Mouse (Mus musculus): Measurements from ENCODE around the gene Tmem121. TPM values are rescaled to one million over a fixed set of nuclear protein-coding genes. Genes with fewer than 3 reads are reported as not detected.

The Tmem121 gene
- polyA plus RNA-seq, 1 experiment from 2014 or later: 2.1 TPM

DNA sequence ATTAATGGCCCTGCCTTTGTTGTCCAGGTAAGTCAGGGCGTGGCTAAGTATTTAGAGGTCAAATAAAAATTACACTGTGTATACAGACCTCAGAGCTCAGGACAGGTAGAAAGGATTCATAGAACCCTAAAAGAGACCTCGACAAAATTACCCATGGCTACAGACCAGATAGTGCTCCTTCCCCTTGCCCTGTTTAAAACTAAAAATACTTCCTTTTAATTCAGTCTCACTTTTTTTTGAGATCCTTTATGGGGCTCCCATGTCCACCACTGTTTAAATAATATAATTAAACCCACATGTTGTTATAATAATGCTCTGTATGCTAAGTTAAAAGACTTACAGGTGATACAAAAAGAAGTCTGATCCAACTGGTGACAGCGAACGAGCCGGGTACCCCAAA lies 26.0 kb downstream of the Tmem121 start:
- no peak overlapping the region for H3K27ac ChIP-seq (ENCODE audit: poor library complexity, severe bottlenecking)
- 79% methylated on average over 5 of the region's 5 CpGs for WGBS
- ATAC-seq (ENCODE audit: insufficient number of reproducible peaks, low FRiP score): no peak
- H3K36me3 ChIP-seq: no peaks in the 10 kb centered on the region
- H3K27me3 ChIP-seq (replicated peaks): peaks cover 9% of the 10 kb centered on the region
- no peaks in the 10 kb centered on the region for H3K4me1 ChIP-seq (replicated peaks)
- no peak overlapping the region for H3K4me2 ChIP-seq
- H3K9ac ChIP-seq: no peak overlapping the region
- H3K4me3 ChIP-seq: no peak overlapping the region
- H3K9me3 ChIP-seq (replicated peaks): no peaks in the 10 kb centered on the region

DNA sequence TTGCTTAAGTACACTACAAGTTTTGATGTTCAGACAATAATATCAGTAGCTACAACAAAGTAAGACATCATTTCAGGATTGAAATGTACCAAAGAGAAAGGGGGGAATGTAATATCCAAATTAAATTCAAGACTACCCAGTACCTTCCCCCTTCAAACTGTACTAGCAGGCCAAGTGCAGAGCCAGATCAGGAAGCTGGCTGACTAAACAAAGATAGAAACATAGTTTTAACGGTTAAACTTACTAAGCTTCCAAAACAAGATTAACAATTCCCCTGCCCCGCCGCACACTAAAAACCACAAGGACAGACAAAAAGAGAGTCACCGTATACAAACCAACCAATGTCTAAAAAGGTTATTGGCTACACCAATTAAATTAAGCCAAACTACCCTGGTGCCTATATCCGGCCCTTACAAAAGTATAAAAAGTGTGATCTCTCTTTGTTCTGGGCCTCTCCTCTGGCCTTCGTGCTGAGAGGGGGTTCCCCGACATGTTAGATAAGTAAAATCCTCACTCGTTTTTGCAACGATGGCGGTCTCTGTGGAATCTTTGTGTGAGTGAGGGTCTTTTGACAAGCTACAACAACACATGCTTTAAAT lies 26.7 kb downstream of the Tmem121 start:
- no peak overlapping the region for H3K27ac ChIP-seq (ENCODE audit: poor library complexity, severe bottlenecking)

DNA sequence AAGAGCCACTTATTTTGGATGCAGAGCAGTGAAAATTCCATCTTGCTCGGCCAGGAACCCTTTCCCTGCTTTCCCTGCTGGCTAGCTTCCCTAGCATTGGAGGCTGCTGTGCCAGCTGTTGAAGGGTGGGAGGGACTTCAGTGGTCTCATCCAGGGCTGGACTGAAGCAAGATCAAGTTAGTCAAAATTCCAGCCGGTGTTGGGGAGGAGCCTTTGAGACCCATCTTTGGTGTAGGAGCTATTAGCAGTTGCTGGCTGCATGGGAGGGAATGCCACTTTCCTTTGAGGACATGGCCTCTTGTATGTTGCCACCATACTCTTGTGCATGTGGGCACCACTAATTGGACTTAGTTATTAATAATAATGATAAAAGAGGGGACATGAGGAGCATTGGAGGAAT lies 27.5 kb downstream of the Tmem121 start:
- Histone ChIP-seq H3K4me1 (replicated peaks) (no peaks in the 10 kb centered on the region), H3K27me3 (replicated peaks) (peaks cover 9% of the 10 kb centered on the region), H3K9me3 (replicated peaks) (no peaks in the 10 kb centered on the region), H3K27ac (ENCODE audit: poor library complexity, severe bottlenecking) (no peak overlapping the region), H3K36me3 (no peaks in the 10 kb centered on the region), H3K4me3 (no peak overlapping the region), H3K4me2 (no peak overlapping the region), H3K9ac (no peak overlapping the region)
- whole genome bisulfite sequencing: 61% methylated on average over 2 of the region's 2 CpGs
- no peak for ATAC-seq (ENCODE audit: insufficient number of reproducible peaks, low FRiP score)

More for the DNA sequence above, 26.7 kb downstream of the Tmem121 start:
- no peaks in the 10 kb centered on the region for H3K9me3 ChIP-seq (replicated peaks)
- no peak for ATAC-seq (ENCODE audit: insufficient number of reproducible peaks, low FRiP score)
- 74% methylated on average over 10 of the region's 10 CpGs for WGBS
- H3K4me3 ChIP-seq: no peak overlapping the region
- no peak overlapping the region for H3K4me2 ChIP-seq
- H3K4me1 ChIP-seq (replicated peaks): no peaks in the 10 kb centered on the region
- H3K36me3 ChIP-seq: no peaks in the 10 kb centered on the region
- H3K27me3 ChIP-seq (replicated peaks): peaks cover 9% of the 10 kb centered on the region
- no peak overlapping the region for H3K9ac ChIP-seq

DNA sequence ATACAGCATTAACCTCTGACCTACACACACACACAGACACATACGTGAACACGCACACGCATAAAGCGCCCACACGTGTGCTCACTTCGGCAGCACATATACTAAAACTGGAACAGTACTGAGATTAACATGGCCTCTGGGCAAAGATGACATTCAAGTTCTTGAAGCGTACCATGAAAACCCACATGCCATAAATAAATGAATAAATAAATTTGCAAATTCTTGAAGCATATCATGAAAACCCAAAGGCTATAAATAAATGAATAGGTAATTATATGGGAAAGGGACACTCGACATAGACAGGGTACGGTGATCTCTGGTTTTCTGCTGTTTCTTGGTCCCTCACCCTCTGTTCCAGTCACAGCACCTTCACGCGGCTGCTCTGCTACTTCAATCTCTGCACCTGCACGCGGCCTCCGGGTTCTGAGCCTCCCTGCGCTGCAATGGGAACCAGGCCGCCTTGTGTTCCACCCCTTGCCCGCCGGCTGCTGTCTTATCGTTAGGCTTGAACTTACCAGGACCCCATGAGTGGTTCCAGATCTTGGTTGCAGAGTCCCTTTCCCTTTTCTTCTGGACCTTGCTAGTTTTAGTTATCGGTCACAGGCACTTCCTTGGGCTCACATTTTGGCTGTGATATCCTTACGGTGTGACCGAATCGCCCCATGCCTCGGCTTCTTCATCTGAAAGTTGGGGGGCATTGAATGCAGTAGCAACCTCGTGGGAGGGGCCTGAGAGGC lies 28.5 kb downstream of the Tmem121 start:
- Histone ChIP-seq H3K27me3 (replicated peaks) (peaks cover 9% of the 10 kb centered on the region), H3K36me3 (no peaks in the 10 kb centered on the region), H3K4me1 (replicated peaks) (no peaks in the 10 kb centered on the region), H3K4me3 (no peak overlapping the region), H3K9ac (no peak overlapping the region), H3K4me2 (no peak overlapping the region), H3K27ac (ENCODE audit: poor library complexity, severe bottlenecking) (no peak overlapping the region), H3K9me3 (replicated peaks) (no peaks in the 10 kb centered on the region)
- WGBS: 80% methylated on average over 25 of the region's 25 CpGs
- ATAC-seq (ENCODE audit: insufficient number of reproducible peaks, low FRiP score): no peak

DNA sequence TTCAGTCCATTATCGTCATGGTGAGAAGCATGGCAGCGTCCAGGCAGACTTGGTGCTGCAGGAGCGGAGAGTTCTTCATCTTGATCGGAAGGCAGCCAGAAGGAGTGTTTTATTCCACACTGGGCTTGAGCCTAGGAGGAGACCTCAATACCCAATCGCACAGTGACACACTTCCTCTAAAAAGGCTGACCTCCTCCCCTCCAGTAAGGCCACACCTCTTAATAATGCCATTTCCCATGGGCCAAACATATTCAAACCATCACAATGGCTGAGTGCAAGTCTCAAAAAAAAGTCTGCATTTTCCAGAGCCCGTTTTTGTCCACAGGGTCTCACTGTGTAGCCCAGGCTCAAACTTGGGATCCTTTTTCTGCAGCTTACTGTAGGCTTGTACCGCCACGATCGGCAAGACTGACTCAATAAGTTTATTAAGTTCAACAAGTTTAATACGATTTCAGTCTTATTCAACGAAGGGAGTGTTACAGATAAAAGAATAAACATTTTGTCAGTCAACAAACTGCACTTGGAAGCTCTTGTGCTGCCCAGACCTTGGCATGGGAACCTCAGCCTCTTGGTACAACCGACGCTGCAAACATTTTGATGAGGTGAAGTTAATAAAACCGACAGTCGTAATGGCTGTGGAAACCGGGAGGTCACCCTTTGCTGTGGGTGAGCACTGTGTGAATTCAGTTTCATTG lies 29.4 kb downstream of the Tmem121 start:
- Histone ChIP-seq H3K4me3 (no peak overlapping the region), H3K4me1 (replicated peaks) (no peaks in the 10 kb centered on the region), H3K4me2 (no peak overlapping the region), H3K27me3 (replicated peaks) (peaks cover 9% of the 10 kb centered on the region), H3K36me3 (no peaks in the 10 kb centered on the region), H3K9ac (no peak overlapping the region), H3K27ac (ENCODE audit: poor library complexity, severe bottlenecking) (no peak overlapping the region), H3K9me3 (replicated peaks) (no peaks in the 10 kb centered on the region)
- ATAC-seq (ENCODE audit: insufficient number of reproducible peaks, low FRiP score): no peak
- WGBS: 77% methylated on average over 16 of the region's 16 CpGs

DNA sequence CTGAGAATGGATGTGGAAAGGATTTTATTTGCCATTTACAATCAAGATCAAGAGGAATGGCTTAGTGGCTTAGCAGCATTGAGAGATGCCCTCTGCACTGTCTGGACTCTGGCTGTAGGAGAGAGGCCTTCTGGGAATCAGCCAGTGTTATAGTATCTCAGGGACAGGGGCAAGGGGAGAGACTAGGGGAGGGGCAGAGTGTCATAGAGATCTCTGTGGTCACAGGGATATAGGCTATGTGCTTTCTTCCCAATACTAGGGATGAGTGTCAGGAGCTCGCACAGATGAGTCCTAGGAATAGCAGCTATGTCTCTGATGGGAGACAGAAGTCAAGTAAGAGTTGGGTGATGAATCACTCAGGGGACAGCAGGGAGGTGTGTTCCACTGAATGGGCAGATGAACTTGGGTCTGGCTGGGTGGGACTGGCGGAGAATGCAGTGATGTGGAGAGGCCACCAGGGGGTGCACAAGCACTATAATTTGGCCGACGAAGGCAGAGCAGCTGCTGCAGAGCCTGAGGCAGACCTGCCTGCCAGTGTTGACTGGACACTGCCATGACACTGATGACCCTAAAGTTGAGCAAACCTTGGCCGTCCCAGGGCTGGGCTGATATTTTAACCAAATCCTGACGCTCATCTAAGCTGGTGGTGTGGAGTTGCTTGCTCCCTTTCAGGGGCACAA lies 30.1 kb downstream of the Tmem121 start:
- no peak overlapping the region for H3K4me2 ChIP-seq
- H3K36me3 ChIP-seq: no peaks in the 10 kb centered on the region
- 10% methylated on average over 6 of the region's 6 CpGs for WGBS
- no peak overlapping the region for H3K9ac ChIP-seq
- peaks cover 9% of the 10 kb centered on the region for H3K27me3 ChIP-seq (replicated peaks)
- H3K9me3 ChIP-seq (replicated peaks): no peaks in the 10 kb centered on the region
- no peaks in the 10 kb centered on the region for H3K4me1 ChIP-seq (replicated peaks)
- 0 out of 2 replicates have a peak, but pooled peaks have one; percentile 51 for ATAC-seq (ENCODE audit: insufficient number of reproducible peaks, low FRiP score)
- H3K27ac ChIP-seq (ENCODE audit: poor library complexity, severe bottlenecking): no peak overlapping the region
- H3K4me3 ChIP-seq: no peak overlapping the region

DNA sequence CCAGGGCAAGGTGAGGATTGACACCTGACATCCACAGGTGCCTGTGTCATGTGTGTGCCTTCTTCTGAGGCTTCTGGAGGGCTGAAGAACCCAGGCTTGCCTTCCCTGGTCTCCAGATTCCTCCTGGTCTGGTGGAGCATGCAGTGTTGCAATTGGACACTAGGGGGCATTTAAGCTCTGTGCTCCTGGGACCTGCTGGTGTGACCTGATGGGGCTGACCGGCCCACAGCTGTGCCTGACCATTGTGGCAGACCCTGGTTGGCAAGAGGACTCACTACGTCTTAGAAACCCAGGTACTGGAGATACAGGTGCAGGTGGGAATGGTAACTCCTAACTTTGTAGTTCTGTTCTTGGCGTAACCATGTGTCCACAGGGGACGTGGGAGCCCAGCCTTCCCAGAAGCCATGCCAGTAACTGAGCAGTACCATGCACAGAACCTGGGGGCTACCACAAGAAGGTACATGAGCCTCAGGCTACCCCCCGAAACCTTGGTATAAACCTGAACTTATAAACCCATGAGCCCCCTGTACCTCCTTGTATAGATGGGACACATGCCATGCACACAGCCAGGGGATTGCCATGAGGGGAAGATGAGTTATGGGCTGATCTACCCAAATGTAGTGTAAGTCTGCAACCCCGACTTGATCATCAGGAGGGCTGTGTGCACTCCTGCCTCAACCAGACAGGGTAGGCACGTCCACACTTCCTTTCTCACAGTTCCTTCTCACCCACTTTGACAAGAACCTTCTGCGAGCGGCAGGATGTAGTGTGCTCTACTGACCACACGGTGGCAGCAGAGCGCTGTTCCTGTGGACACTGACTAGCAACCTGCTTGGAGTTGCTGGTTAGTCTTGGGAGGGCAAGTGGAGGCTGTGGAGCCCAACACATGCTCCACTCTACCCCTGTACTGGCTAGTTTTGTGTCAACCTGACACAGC lies 31.8 kb downstream of the Tmem121 start:
- no peak overlapping the region for H3K4me2 ChIP-seq
- no peak overlapping the region for H3K9ac ChIP-seq
- H3K27ac ChIP-seq (ENCODE audit: poor library complexity, severe bottlenecking): no peak overlapping the region
- no peaks in the 10 kb centered on the region for H3K36me3 ChIP-seq
- ATAC-seq (ENCODE audit: insufficient number of reproducible peaks, low FRiP score): no peak; the same call in 1 of the 2 replicates
- H3K4me3 ChIP-seq: no peak overlapping the region
- H3K27me3 ChIP-seq (replicated peaks): peaks cover 9% of the 10 kb centered on the region
- whole genome bisulfite sequencing: 25% methylated on average over 11 of the region's 11 CpGs
- 0 out of 2 replicates have a peak, but pooled peaks cover 3% of the 10 kb centered on the region for H3K4me1 ChIP-seq (replicated peaks)
- H3K9me3 ChIP-seq (replicated peaks): no peaks in the 10 kb centered on the region

DNA sequence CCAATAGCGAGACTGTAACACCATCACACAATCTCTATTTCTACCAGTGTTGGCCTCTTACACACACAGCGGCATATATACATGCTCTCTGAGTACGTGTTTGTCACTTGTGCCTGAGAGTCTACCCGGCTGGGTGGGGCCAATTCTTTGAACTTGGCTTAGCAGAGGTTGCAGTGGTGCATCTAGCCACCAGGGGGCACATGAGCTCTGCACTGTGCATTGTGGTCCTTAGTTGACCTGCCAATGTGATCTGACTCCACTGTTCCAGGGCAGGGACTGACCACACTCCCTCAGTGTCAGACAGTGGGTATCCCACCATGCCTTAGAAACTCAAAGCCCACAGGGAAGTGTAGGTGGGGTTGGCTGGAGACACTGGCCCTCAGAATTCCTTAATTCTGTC lies 34.1 kb downstream of the Tmem121 start:
- Histone ChIP-seq H3K9ac (no peak overlapping the region), H3K27ac (ENCODE audit: poor library complexity, severe bottlenecking) (no peak overlapping the region), H3K4me3 (no peak overlapping the region), H3K9me3 (replicated peaks) (no peaks in the 10 kb centered on the region), H3K4me2 (no peak overlapping the region), H3K36me3 (no peaks in the 10 kb centered on the region), H3K27me3 (replicated peaks) (peaks cover 9% of the 10 kb centered on the region), H3K4me1 (replicated peaks) (0 out of 2 replicates have a peak, but pooled peaks cover 3% of the 10 kb centered on the region)
- no peak for ATAC-seq (ENCODE audit: insufficient number of reproducible peaks, low FRiP score)
- WGBS: 50% methylated on average over 4 of the region's 4 CpGs

DNA sequence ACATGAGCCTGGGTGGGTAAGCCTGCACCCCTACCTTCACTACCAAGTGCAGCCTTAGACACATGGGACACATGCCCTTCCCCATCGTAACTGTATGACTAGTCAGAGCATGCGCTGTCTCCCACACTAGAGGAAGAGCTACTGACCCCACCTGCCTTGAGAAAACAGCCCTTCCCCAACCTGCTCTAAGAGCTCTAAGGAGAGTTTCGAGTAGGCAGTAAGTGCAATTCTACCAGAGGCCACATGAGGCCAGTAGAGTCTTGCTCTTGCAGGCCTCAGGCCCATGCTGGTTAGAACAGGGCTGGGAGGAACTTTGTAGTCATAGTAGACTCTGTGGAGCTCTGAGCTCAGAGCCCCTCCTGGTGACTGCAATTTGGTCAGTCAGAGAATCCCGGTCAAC lies 34.7 kb downstream of the Tmem121 start:
- Histone ChIP-seq H3K4me1 (replicated peaks) (0 out of 2 replicates have a peak, but pooled peaks cover 3% of the 10 kb centered on the region), H3K9ac (no peak overlapping the region), H3K4me2 (no peak overlapping the region), H3K9me3 (replicated peaks) (no peaks in the 10 kb centered on the region), H3K36me3 (no peaks in the 10 kb centered on the region), H3K27ac (ENCODE audit: poor library complexity, severe bottlenecking) (no peak overlapping the region), H3K4me3 (no peak overlapping the region), H3K27me3 (replicated peaks) (peaks cover 4% of the 10 kb centered on the region)
- 0 out of 2 replicates have a peak, but pooled peaks have one; percentile 30 for ATAC-seq (ENCODE audit: insufficient number of reproducible peaks, low FRiP score)
- 34% methylated on average over 4 of the region's 4 CpGs for WGBS

DNA sequence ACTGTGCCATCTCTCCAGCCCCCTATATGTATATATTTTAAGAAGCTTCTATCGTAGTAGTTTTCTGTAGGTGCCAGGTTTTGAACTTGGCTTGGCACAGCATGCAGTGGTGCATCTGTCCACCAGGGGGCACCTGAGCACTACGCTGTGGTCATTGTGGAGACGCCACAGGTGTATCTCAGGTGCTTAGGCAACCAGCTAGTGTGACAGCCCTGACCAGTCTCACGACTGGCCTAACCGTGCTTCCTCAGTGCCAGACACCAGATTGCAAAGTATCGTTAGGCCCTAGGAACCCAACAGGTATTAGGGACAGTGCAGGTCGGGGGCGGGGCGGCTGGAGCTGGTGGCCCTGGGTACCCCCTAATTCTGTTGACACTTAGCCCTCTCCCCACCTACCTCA lies 35.6 kb downstream of the Tmem121 start:
- no peaks in the 10 kb centered on the region for H3K36me3 ChIP-seq
- whole genome bisulfite sequencing: 73% methylated on average over 9 of the region's 9 CpGs
- H3K4me2 ChIP-seq: no peak overlapping the region
- 0 out of 2 replicates have a peak, but pooled peaks cover 3% of the 10 kb centered on the region for H3K4me1 ChIP-seq (replicated peaks)
- no peaks in the 10 kb centered on the region for H3K9me3 ChIP-seq (replicated peaks)
- no peak overlapping the region for H3K4me3 ChIP-seq
- no peak for ATAC-seq (ENCODE audit: insufficient number of reproducible peaks, low FRiP score)
- no peaks in the 10 kb centered on the region for H3K27me3 ChIP-seq (replicated peaks)
- no peak overlapping the region for H3K9ac ChIP-seq
- H3K27ac ChIP-seq (ENCODE audit: poor library complexity, severe bottlenecking): no peak overlapping the region

All from heart, embryonic 12.5 days (tissue).